Mouse (Mus musculus) lung, embryonic 16.5 days (tissue): ENCODE results near the gene Klk14. TPM values are rescaled to one million over a fixed set of nuclear protein-coding genes. Genes with fewer than 3 reads are reported as not detected.
"Not testable (repeated sequence)": the region's sequence is repeated elsewhere in the genome, so short reads cannot be mapped to it uniquely, and the experiment has no call there.

ENCODE experiments used
- ATAC-seq: fragments of 200-750 bp; cut with Nextera tagmentation; 2 replicates; pipeline ENCODE4 v1.8.0; 2017; ENCODE audit warnings: low read depth, mild to moderate bottlenecking, moderate library complexity
- H3K27ac ChIP-seq: fragments of 300-500 bp; sonication (generic); 2 replicates; pipeline ENCODE4 v1.5.1; 2014; ENCODE audit warnings: mild to moderate bottlenecking, control low read depth, low read length
- H3K27me3 ChIP-seq: fragments of 300-500 bp; sonication (generic); 2 replicates; pipeline ENCODE4 v1.6.1; 2014; ENCODE audit warnings: low read depth, low read length, mixed read lengths; ENCODE audit not compliant: control insufficient read depth, insufficient read depth
- H3K36me3 ChIP-seq: fragments of 300-500 bp; sonication (generic); 2 replicates; pipeline ENCODE4 v1.6.1; 2014; ENCODE audit warnings: low read length; ENCODE audit not compliant: control insufficient read depth, insufficient read depth
- H3K4me1 ChIP-seq: fragments of 300-500 bp; sonication (generic); replicated peaks from 2 replicates; pipeline ENCODE4 v1.6.1; 2014; ENCODE audit warnings: low read length, mixed read lengths; ENCODE audit not compliant: control insufficient read depth, insufficient read depth
- H3K4me2 ChIP-seq: fragments of 300-500 bp; sonication (generic); 2 replicates; pipeline ENCODE4 v1.6.1; 2014; ENCODE audit warnings: low read depth, low read length, control low read depth
- H3K4me3 ChIP-seq: fragments of 300-500 bp; sonication (generic); 2 replicates; pipeline ENCODE4 v1.5.1; 2014; ENCODE audit warnings: mild to moderate bottlenecking, low read length, control low read depth
- H3K9ac ChIP-seq: fragments of 300-500 bp; sonication (generic); 2 replicates; pipeline ENCODE4 v1.6.1; 2014; ENCODE audit warnings: low read length, control low read depth
- H3K9me3 ChIP-seq: fragments of 300-500 bp; sonication (generic); 2 replicates; pipeline ENCODE4 v1.6.1; 2016; ENCODE audit warnings: low read length; ENCODE audit not compliant: control insufficient read depth
- WGBS: fragments of 180-500 bp; shearing (Covaris S2); extraction: QIAGEN DNeasy Blood & Tissue Kit; methylation state at CpG from one replicate; pipeline ENCODE4 v1.1.7; 2014; 5-methylcytosine and 5-hydroxymethylcytosine counted together
- polyA plus RNA-seq: library from polyadenylated mRNA; unstranded; fragments of >200 nt; fragmentation: Nextera tagmentation; extraction: Ambion mirVana; gene quantifications from 2 replicates; pipeline ENCODE4 v1.2.1, GENCODE M21; 2015

Klk14 gene
- not detected in 2 replicates for polyA plus RNA-seq

GRCm38 (mm10) chr7:43690118-43690517 lies at the start of gene Klk14:
TSS of gene Klk14 (plus strand) at chr7:43690418.
- H3K27me3 ChIP-seq, result no peaks in the 10 kb centered on the region
- no peak within 1 kb of the TSS for H3K4me2 ChIP-seq
- no peaks in the 10 kb centered on the region for H3K9me3 ChIP-seq
- peaks cover 2% of the 10 kb centered on the region for H3K4me1 ChIP-seq
- no peak within 1 kb of the TSS for H3K9ac ChIP-seq
- no peak within 1 kb of the TSS for H3K4me3 ChIP-seq
- no peak for ATAC-seq
- H3K27ac ChIP-seq, result no peak within 1 kb of the TSS
- no peaks in the 10 kb centered on the region for H3K36me3 ChIP-seq

- no peaks in the 10 kb centered on the region for H3K4me1 ChIP-seq
- peak; percentile 32 for ATAC-seq
- 63% methylated on average over 5 of the region's 5 CpGs for WGBS
- H3K36me3 ChIP-seq, result no peaks in the 10 kb centered on the region
- H3K4me2 ChIP-seq, result no peak overlapping the region
- H3K9me3 ChIP-seq, result no peaks in the 10 kb centered on the region
- no peak overlapping the region for H3K27ac ChIP-seq
- no peaks in the 10 kb centered on the region for H3K27me3 ChIP-seq
- H3K9ac ChIP-seq, result no peak overlapping the region
- no peak overlapping the region for H3K4me3 ChIP-seq
These were observed 47.6 kb upstream of the Klk14 start for GRCm38 (mm10) chr7:43642587-43642986.

GRCm38 (mm10) chr7:43643046-43643652 lies 47.1 kb upstream of the Klk14 start:
- H3K36me3 ChIP-seq, result no peaks in the 10 kb centered on the region
- H3K27ac ChIP-seq, result no peak overlapping the region
- no peaks in the 10 kb centered on the region for H3K4me1 ChIP-seq
- no peak overlapping the region for H3K4me2 ChIP-seq
- no peak overlapping the region for H3K4me3 ChIP-seq
- H3K9ac ChIP-seq, result no peak overlapping the region
- no peaks in the 10 kb centered on the region for H3K27me3 ChIP-seq
- 72% methylated on average over 17 of the region's 17 CpGs for WGBS
- H3K9me3 ChIP-seq, result no peaks in the 10 kb centered on the region
- ATAC-seq, result no peak

GRCm38 (mm10) chr7:43652683-43653082 lies 37.5 kb upstream of the Klk14 start:
- H3K4me3 ChIP-seq, result no peak overlapping the region
- no peak overlapping the region for H3K4me2 ChIP-seq
- no peaks in the 10 kb centered on the region for H3K27me3 ChIP-seq
- H3K36me3 ChIP-seq, result no peaks in the 10 kb centered on the region
- no peak overlapping the region for H3K27ac ChIP-seq
- no peaks in the 10 kb centered on the region for H3K4me1 ChIP-seq
- whole genome bisulfite sequencing, result 82% methylated on average over 6 of the region's 6 CpGs
- no peak for ATAC-seq
- H3K9me3 ChIP-seq, result no peaks in the 10 kb centered on the region
- no peak overlapping the region for H3K9ac ChIP-seq

- Histone ChIP-seq H3K4me3 (no peak overlapping the region), H3K9ac (no peak overlapping the region), H3K36me3 (no peaks in the 10 kb centered on the region), H3K27ac (no peak overlapping the region), H3K4me1 (no peaks in the 10 kb centered on the region), H3K9me3 (no peaks in the 10 kb centered on the region), H3K4me2 (no peak overlapping the region), H3K27me3 (no peaks in the 10 kb centered on the region)
- no peak for ATAC-seq
- WGBS, result 64% methylated on average over 3 of the region's 3 CpGs
These were observed 35.7 kb upstream of the Klk14 start for GRCm38 (mm10) chr7:43654519-43654918.

- WGBS, result 68% methylated on average over 6 of the region's 6 CpGs
- H3K4me3 ChIP-seq, result no peak overlapping the region
- H3K9me3 ChIP-seq, result no peaks in the 10 kb centered on the region
- H3K9ac ChIP-seq, result no peak overlapping the region
- no peaks in the 10 kb centered on the region for H3K27me3 ChIP-seq
- no peaks in the 10 kb centered on the region for H3K4me1 ChIP-seq
- H3K27ac ChIP-seq, result no peak overlapping the region
- ATAC-seq, result no peak
- H3K4me2 ChIP-seq, result no peak overlapping the region
- no peaks in the 10 kb centered on the region for H3K36me3 ChIP-seq
These were observed 34.0 kb upstream of the Klk14 start for GRCm38 (mm10) chr7:43656232-43656631.

GRCm38 (mm10) chr7:43660002-43660401 lies 30.2 kb upstream of the Klk14 start, which contains the start of gene Siglece:
TSS of gene Siglece (minus strand) at chr7:43660161.
- Histone ChIP-seq H3K27ac (no peak within 1 kb of the TSS), H3K9me3 (no peaks in the 10 kb centered on the region), H3K4me3 (no peak within 1 kb of the TSS), H3K27me3 (no peaks in the 10 kb centered on the region), H3K4me1 (no peaks in the 10 kb centered on the region), H3K9ac (no peak within 1 kb of the TSS), H3K4me2 (no peak within 1 kb of the TSS), H3K36me3 (no peaks in the 10 kb centered on the region)
- 50% methylated on average over 1 of the region's 1 CpGs for WGBS
- ATAC-seq, result no peak

GRCm38 (mm10) chr7:43662804-43663203 lies 27.4 kb upstream of the Klk14 start:
- no peak overlapping the region for H3K4me2 ChIP-seq
- no peak overlapping the region for H3K4me3 ChIP-seq
- H3K9me3 ChIP-seq, result no peaks in the 10 kb centered on the region
- no peak for ATAC-seq
- H3K4me1 ChIP-seq, result no peaks in the 10 kb centered on the region
- H3K9ac ChIP-seq, result no peak overlapping the region
- H3K36me3 ChIP-seq, result no peaks in the 10 kb centered on the region
- 96% methylated on average over 1 of the region's 1 CpGs for WGBS
- H3K27ac ChIP-seq, result no peak overlapping the region
- no peaks in the 10 kb centered on the region for H3K27me3 ChIP-seq

- H3K27me3 ChIP-seq, result not testable (repeated sequence)
These were observed 23.0 kb upstream of the Klk14 start for GRCm38 (mm10) chr7:43667221-43667620.

GRCm38 (mm10) chr7:43668582-43668981 lies 21.6 kb upstream of the Klk14 start:
- no peak for ATAC-seq
- Histone ChIP-seq H3K9me3 (no peaks in the 10 kb centered on the region), H3K27me3 (no peaks in the 10 kb centered on the region), H3K4me1 (peaks cover 8% of the 10 kb centered on the region), H3K4me3 (no peak overlapping the region), H3K4me2 (no peak overlapping the region), H3K27ac (no peak overlapping the region), H3K9ac (no peak overlapping the region), H3K36me3 (no peaks in the 10 kb centered on the region)
- whole genome bisulfite sequencing, result 11% methylated on average over 3 of the region's 3 CpGs

More at GRCm38 (mm10) chr7:43667221-43667620, 23.0 kb upstream of the Klk14 start:
- H3K4me1 ChIP-seq, H3K9me3 ChIP-seq, ATAC-seq, H3K36me3 ChIP-seq, H3K4me2 ChIP-seq, H3K4me3 ChIP-seq, H3K9ac ChIP-seq, H3K27ac ChIP-seq: not testable (repeated sequence)
- WGBS, result 75% methylated on average over 4 of the region's 4 CpGs
